Mouse (Mus musculus) hindbrain, embryonic 15.5 days (tissue): ENCODE results near the gene Stxbp2. TPM values are rescaled to one million over a fixed set of nuclear protein-coding genes. Genes with fewer than 3 reads are reported as not detected.

Source experiments
- ATAC-seq: fragments of 200-750 bp; cut with Nextera tagmentation; 2 replicates; pipeline ENCODE4 v1.8.0; 2017; ENCODE audit warnings: low read depth, moderate number of reproducible peaks, moderate TSS enrichment; ENCODE audit not compliant: low FRiP score
- H3K27ac ChIP-seq: fragments of 300-500 bp; sonication (generic); replicated peaks from 2 replicates; pipeline ENCODE4 v1.5.1; 2015; ENCODE audit warnings: mild to moderate bottlenecking, inconsistent platforms
- H3K27me3 ChIP-seq: fragments of 300-500 bp; sonication (generic); 2 replicates; pipeline ENCODE4 v1.6.1; 2015; ENCODE audit warnings: control low read depth, inconsistent platforms
- H3K36me3 ChIP-seq: fragments of 300-500 bp; sonication (generic); 2 replicates; pipeline ENCODE4 v1.6.1; 2015; ENCODE audit warnings: control low read depth, inconsistent platforms
- H3K4me1 ChIP-seq: fragments of 300-500 bp; sonication (generic); replicated peaks from 2 replicates; pipeline ENCODE4 v1.6.1; 2015; ENCODE audit warnings: control low read depth, inconsistent platforms
- H3K4me2 ChIP-seq: fragments of 300-500 bp; sonication (generic); 2 replicates; pipeline ENCODE4 v1.6.1; 2015; ENCODE audit warnings: moderate library complexity, mild to moderate bottlenecking, inconsistent platforms
- H3K4me3 ChIP-seq: fragments of 300-500 bp; sonication (generic); 2 replicates; pipeline ENCODE4 v1.5.1; 2015; ENCODE audit warnings: mild to moderate bottlenecking, inconsistent platforms
- H3K9ac ChIP-seq: fragments of 300-500 bp; sonication (generic); 2 replicates; pipeline ENCODE4 v1.6.1; 2015; ENCODE audit warnings: inconsistent platforms
- H3K9me3 ChIP-seq: fragments of 300-500 bp; sonication (generic); 2 replicates; pipeline ENCODE4 v1.6.1; 2016; ENCODE audit warnings: control low read depth, inconsistent platforms
- WGBS: fragments of 180-500 bp; shearing (Covaris S2); methylation state at CpG from one replicate; pipeline ENCODE4 v1.1.7; 2015; 5-methylcytosine and 5-hydroxymethylcytosine counted together
- polyA plus RNA-seq: library from polyadenylated mRNA; unstranded; fragments of >200 nt; fragmentation: Nextera tagmentation; extraction: Ambion mirVana; gene quantifications from 2 replicates; pipeline ENCODE4 v1.2.1, GENCODE M21; 2015

Gene Stxbp2
- polyA plus RNA-seq, 1 experiment from 2014 or later, result 45.3 TPM

DNA sequence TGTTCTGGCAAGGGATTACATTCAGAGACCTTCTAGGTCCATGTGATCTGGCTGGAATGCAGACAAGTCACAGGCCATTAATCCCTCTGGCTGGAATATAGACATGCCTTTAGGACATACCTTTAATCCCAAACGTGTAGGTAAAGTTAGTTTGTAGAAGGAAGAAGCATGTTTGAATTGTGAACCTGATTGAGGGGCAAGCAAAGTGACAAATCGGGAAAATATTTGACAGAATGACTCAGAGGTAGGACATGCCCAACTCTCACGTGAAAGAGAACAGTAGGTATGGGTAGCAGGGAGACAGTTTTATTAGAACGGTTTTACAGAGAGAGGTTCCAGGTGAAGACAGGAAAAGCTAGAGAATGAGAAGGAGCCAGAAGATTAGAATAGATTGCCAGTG is 16.8 kb downstream of the Stxbp2 start:
- no peak overlapping the region for H3K9ac ChIP-seq
- no peak for ATAC-seq
- no peaks in the 10 kb centered on the region for H3K27me3 ChIP-seq
- H3K4me3 ChIP-seq, result no peak overlapping the region
- no peaks in the 10 kb centered on the region for H3K4me1 ChIP-seq
- 85% methylated on average over 4 of the region's 4 CpGs for WGBS
- H3K36me3 ChIP-seq, result no peaks in the 10 kb centered on the region
- H3K4me2 ChIP-seq, result no peak overlapping the region
- no peak overlapping the region for H3K27ac ChIP-seq
- H3K9me3 ChIP-seq, result no peaks in the 10 kb centered on the region

DNA sequence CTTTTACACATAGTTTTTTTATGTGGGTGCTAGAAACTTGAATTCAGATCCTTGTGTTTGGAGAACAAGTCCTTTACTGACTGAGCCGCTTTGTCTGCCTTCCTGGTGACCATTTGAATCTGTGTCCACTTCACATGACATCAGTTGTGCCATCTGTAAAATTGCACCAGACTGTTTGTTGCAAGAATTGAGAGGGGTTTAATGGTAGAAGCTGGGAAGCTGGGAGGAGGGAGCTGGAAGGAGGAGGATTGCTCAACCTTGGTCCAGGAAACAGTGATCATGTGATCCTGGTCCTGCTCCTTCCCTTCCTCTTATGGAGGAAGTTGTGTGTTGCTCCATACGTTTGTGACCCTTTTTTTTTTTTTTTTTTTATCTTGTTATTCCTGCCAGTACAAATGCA is 17.5 kb downstream of the Stxbp2 start:
- WGBS, result 62% methylated on average over 2 of the region's 2 CpGs
- Histone ChIP-seq H3K9ac (no peak overlapping the region), H3K4me1 (no peaks in the 10 kb centered on the region), H3K4me3 (no peak overlapping the region), H3K36me3 (no peaks in the 10 kb centered on the region), H3K9me3 (no peaks in the 10 kb centered on the region), H3K27ac (no peak overlapping the region), H3K4me2 (no peak overlapping the region), H3K27me3 (no peaks in the 10 kb centered on the region)
- ATAC-seq, result no peak

DNA sequence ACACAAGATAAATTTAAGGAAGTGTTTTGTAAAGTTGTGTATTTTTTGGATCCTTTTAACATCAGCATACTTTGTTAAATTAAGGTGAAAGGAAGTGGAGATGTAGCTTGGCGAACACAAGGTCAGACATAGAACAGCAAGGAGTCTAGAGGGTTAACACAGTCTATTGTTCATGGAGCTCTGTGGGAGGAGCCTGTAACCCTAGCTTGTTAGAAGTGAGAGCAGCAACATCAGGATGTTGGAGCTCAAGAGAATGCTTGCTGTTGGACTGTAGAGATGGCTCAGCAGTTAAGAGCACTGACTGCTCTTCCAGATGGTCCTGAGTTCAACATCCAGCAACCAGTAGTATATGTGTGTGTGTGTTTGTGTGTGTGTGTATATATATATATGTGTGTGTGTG is 18.2 kb downstream of the Stxbp2 start:
- no peak overlapping the region for H3K4me3 ChIP-seq
- ATAC-seq, result no peak
- H3K27ac ChIP-seq, result no peak overlapping the region
- no peak overlapping the region for H3K4me2 ChIP-seq
- no peaks in the 10 kb centered on the region for H3K27me3 ChIP-seq
- no peak overlapping the region for H3K9ac ChIP-seq
- no peaks in the 10 kb centered on the region for H3K4me1 ChIP-seq
- H3K9me3 ChIP-seq, result no peaks in the 10 kb centered on the region
- no peaks in the 10 kb centered on the region for H3K36me3 ChIP-seq
- 40% methylated on average over 1 of the region's 1 CpGs for WGBS

DNA sequence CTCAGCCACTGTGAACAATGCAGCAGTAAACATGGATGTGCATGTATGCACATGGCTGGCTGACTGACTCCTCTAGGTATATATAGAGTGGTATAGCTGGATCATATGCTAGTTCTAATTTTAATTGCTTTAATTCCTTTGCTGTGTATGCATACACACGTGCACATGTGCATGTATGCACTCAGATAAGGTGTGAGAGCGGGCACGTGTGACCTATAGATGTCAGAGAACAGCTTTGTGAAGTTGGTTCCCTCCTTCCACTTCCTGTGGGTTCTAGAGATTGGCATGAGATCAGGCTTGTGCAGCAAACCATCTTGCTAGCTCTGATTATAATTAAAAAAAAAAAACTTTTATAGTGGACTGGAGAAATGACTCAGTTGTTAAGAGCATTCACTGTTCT is 22.1 kb downstream of the Stxbp2 start:
- Histone ChIP-seq H3K4me3 (no peak overlapping the region), H3K4me2 (no peak overlapping the region), H3K36me3 (no peaks in the 10 kb centered on the region), H3K9ac (no peak overlapping the region), H3K4me1 (no peaks in the 10 kb centered on the region; the same call in 1 of the 2 replicates), H3K27me3 (no peaks in the 10 kb centered on the region), H3K9me3 (no peaks in the 10 kb centered on the region), H3K27ac (no peak overlapping the region)
- no peak for ATAC-seq
- 72% methylated on average over 3 of the region's 3 CpGs for WGBS

DNA sequence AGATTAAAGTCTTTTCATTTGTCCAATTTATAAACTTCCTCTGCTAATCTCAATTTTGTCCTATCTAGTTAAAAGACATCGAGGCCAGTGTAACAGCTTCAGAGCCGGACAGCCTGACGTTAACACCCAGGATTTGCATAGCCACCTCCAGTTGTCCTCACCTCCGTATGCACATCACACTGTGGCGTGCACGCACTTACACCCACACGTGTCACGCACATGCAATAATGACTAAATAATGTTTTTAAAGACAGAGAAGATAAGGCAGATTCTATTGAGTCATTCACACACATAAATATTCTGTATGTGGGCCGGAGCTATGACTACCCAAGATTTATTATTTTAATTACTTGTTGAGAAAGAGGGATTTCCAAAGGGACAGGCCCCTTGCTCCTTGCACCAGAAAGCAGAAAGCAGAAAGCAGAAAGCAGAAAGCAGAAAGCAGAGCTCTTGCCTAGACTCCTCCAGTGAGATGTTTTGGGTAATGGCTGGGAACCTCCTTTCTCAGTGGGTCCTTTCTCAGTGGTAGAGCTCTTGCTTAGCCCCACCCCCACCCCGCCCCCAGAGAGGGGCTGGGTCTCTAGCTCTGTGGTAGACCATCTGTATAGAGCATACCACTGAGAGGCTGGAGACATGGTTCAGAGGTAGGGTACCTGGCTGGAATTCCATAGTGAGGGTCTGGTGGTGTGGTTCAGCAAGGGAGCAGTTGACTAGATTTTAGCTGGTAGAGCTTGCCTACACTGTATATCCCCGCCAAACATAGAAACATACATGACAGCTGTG is 24.2 kb downstream of the Stxbp2 start:
- Histone ChIP-seq H3K36me3 (no peaks in the 10 kb centered on the region), H3K9me3 (no peaks in the 10 kb centered on the region), H3K9ac (no peak overlapping the region), H3K27me3 (no peaks in the 10 kb centered on the region), H3K4me1 (no peaks in the 10 kb centered on the region; the same call in 1 of the 2 replicates), H3K4me2 (no peak overlapping the region), H3K27ac (no peak overlapping the region), H3K4me3 (no peak overlapping the region)
- ATAC-seq, result no peak
- 77% methylated on average over 11 of the region's 11 CpGs for WGBS

DNA sequence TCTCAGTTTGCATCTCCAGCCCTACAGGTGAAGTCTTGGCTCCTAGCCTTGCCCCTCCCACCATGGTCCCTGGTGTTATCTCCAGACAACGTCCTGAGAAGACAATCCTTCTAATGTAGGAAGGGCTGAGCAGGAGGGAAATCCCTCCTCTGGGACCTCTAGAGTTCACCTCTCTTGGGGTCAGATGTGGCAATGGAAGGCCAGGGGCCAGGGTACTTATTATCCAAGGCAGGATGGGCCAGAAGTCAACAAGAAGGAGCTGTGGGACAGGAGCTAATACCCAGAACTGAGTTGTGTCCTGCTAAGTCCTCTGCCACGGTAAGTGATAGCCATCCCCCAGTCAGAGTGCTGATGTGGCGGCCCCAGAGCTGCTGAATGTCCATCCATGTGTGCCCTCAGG is 24.8 kb downstream of the Stxbp2 start, which contains the start of gene Retn:
Retn (plus strand) TSS at position 245 of the 400 bp plus-strand sequence.
- Histone ChIP-seq H3K9ac (no peak within 1 kb of the TSS), H3K4me3 (no peak within 1 kb of the TSS), H3K27me3 (no peaks in the 10 kb centered on the region), H3K27ac (no peak within 1 kb of the TSS), H3K36me3 (no peaks in the 10 kb centered on the region), H3K9me3 (no peaks in the 10 kb centered on the region), H3K4me1 (no peaks in the 10 kb centered on the region; the same call in 1 of the 2 replicates), H3K4me2 (no peak within 1 kb of the TSS)
- no peak for ATAC-seq
- WGBS, result 67% methylated on average over 3 of the region's 3 CpGs

DNA sequence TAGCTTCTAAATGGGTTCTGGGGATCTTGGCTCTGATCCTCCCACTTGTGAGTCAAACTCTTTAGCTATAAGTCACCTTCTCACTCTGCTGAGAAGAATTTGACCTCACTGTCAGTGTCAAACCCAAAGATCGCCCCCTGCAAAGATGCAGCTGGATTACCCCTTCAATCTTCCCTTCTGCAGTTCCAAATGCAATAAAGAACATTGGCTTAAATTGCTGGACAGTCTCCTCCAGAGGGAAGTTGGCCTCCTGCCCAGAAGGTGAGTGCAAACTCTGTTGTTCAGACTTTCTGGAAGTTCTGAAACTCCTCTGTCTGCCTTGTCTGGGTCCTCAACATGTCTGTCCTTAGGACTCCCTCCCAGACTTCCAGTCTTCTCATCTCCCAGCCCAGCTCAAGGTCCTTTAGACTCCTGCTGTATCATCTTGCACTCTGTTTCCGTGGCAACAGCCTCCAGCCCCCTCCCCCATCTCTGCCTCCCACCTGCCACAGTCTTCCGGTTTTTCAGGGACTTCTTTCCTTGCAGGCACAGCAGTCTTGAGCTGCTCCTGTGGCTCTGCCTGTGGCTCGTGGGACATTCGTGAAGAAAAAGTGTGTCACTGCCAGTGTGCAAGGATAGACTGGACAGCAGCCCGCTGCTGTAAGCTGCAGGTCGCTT is 26.1 kb downstream of the Stxbp2 start:
- no peak overlapping the region for H3K9ac ChIP-seq

DNA sequence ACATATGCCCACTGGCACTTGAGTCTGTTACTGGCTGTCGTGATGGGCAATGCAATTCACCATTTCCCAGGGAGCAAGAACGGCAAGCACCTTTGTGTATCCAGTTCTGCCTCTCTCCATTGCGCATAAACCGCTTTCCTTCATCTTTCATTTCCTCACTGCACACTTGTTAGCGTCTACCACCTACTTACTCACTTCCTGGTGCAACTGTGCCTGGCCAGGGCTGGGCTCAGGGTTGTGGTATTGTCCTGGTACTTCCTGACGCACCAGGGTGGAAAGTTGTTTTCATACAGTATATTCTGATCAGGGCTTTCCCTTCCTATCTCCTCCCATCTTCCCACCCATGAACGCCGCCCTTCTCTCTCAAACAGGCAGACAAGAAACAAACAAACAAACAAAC is 30.1 kb downstream of the Stxbp2 start:
- Histone ChIP-seq H3K36me3 (no peaks in the 10 kb centered on the region), H3K4me1 (no peaks in the 10 kb centered on the region; the same call in 1 of the 2 replicates), H3K4me2 (no peak overlapping the region), H3K9ac (no peak overlapping the region), H3K27ac (no peak overlapping the region), H3K4me3 (no peak overlapping the region), H3K9me3 (no peaks in the 10 kb centered on the region), H3K27me3 (no peaks in the 10 kb centered on the region)
- 82% methylated on average over 8 of the region's 8 CpGs for WGBS
- no peak for ATAC-seq

More for the DNA sequence above, 26.1 kb downstream of the Stxbp2 start:
- Histone ChIP-seq H3K4me3 (no peak overlapping the region), H3K27ac (no peak overlapping the region), H3K36me3 (no peaks in the 10 kb centered on the region), H3K4me1 (no peaks in the 10 kb centered on the region; the same call in 1 of the 2 replicates), H3K27me3 (no peaks in the 10 kb centered on the region), H3K9me3 (no peaks in the 10 kb centered on the region), H3K4me2 (0 out of 2 replicates have a peak overlapping the region, but pooled peaks have one; percentile 10)
- peak; percentile 64 for ATAC-seq
- WGBS, result 23% methylated on average over 7 of the region's 7 CpGs

DNA sequence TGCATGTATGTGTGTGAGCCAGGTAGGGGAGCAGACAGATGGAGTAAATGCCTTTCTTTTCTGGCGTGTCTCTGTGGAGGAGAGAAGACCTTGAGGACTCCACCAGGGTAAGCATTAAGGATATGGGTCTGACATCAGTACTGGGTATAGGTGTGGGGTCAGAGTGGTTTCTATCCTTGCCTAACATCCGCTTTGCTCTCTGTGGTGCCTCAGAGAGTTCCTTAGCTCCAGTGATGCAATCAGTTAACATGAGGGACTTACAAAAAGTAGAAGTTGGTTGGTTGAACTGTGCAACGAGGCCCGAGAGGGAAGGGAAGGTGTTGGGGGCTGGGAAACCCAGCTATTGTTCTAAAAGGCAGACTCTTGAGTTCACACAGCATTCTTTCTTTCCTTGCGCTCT is 33.6 kb downstream of the Stxbp2 start:
- no peaks in the 10 kb centered on the region for H3K27me3 ChIP-seq
- H3K27ac ChIP-seq, result no peak overlapping the region
- H3K9me3 ChIP-seq, result no peaks in the 10 kb centered on the region
- H3K4me1 ChIP-seq, result no peaks in the 10 kb centered on the region
- H3K36me3 ChIP-seq, result no peaks in the 10 kb centered on the region
- no peak for ATAC-seq
- H3K4me2 ChIP-seq, result no peak overlapping the region
- WGBS, result 83% methylated on average over 5 of the region's 5 CpGs
- no peak overlapping the region for H3K9ac ChIP-seq
- H3K4me3 ChIP-seq, result no peak overlapping the region

DNA sequence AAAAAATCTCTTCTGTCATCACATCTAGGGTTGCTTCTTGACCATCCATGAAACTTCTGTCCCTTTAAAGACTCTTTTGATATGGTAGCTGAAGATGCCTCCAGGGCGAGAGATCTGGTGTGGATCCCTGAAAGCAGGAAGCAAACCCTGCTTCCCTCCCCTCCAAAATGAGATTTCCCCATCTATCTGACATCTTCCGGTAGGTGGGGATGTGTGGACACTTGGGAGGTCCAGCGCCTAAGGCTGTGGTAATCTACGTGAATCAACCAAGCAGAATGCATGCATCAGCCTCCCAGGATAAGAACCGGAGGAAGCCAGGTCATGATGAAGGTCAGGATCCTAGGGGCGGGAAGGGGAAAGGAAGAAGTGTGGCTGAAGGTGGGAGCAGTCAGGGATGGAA is 34.8 kb downstream of the Stxbp2 start, which contains the start of gene Mcemp1:
Mcemp1 (plus strand) TSS at position 248 of the 400 bp plus-strand sequence.
- Histone ChIP-seq H3K27ac (no peak within 1 kb of the TSS), H3K9me3 (no peaks in the 10 kb centered on the region), H3K4me1 (no peaks in the 10 kb centered on the region), H3K4me3 (no peak within 1 kb of the TSS), H3K9ac (no peak within 1 kb of the TSS), H3K4me2 (no peak within 1 kb of the TSS), H3K36me3 (no peaks in the 10 kb centered on the region), H3K27me3 (no peaks in the 10 kb centered on the region)
- WGBS, result 82% methylated on average over 6 of the region's 6 CpGs
- no peak for ATAC-seq

DNA sequence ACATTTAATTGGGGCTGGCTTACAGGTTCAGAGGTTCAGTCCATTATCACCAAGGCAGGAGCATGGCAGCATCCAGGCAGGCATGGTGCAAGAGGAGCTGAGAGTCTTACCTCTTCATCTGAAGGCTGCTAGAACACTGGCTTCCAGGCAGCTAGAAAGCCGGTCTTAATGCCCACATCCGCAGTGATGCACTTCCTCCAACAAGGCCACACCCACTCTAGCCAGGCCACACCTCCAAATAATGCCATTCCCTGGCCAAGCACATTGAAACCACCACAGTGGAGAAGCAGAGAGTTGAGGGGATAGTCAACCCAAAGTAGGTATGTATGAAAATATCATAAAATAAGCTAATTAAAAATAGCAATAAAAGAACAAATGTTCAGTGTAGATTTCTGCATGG is 39.6 kb downstream of the Stxbp2 start:
- H3K4me2 ChIP-seq, result no peak overlapping the region
- H3K36me3 ChIP-seq, result no peaks in the 10 kb centered on the region
- no peak overlapping the region for H3K27ac ChIP-seq
- no peaks in the 10 kb centered on the region for H3K9me3 ChIP-seq
- 88% methylated on average over 2 of the region's 2 CpGs for WGBS
- H3K4me3 ChIP-seq, result no peak overlapping the region
- peaks cover 12% of the 10 kb centered on the region for H3K4me1 ChIP-seq
- no peak for ATAC-seq
- no peaks in the 10 kb centered on the region for H3K27me3 ChIP-seq
- H3K9ac ChIP-seq, result no peak overlapping the region

DNA sequence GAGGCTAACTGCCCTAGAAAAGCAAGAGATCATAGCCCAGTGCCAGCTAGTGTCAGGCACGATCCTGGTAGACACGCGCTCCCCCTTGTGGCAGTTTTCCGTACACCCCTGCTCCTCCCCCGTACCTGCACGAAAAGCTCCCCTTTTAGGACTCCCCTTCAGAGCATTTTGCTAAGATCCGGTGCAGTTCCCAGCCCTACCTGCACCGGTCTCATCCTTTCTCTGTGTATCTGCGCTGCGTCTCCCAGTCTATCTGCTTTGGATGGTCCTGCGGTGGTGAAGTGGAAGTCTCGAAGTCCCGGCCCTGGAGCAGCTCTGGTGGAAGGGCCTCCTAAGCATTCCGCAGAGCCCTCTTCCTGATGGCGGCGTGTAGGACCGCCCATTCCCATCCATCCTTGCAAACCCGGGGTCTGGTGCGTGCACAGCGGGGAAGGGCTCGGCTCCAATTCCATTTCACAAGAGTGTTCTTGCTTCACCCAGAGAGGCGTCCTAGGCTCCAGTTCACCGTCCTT is 41.3 kb downstream of the Stxbp2 start, which contains the start of gene Fcor:
Fcor (minus strand) TSS at position 383 of the 512 bp plus-strand sequence.
- peak; percentile 89 for ATAC-seq
- Histone ChIP-seq H3K4me1 (peaks cover 18% of the 10 kb centered on the region), H3K9me3 (no peaks in the 10 kb centered on the region), H3K27me3 (no peaks in the 10 kb centered on the region), H3K27ac (peak within 1 kb of the TSS; percentile 84), H3K4me2 (peak within 1 kb of the TSS; percentile 67), H3K4me3 (peak within 1 kb of the TSS; percentile 49), H3K9ac (peak within 1 kb of the TSS; percentile 58), H3K36me3 (no peaks in the 10 kb centered on the region)
- under 1% methylated on average over 23 of the region's 23 CpGs for WGBS
